Mouse (Mus musculus) spleen, postnatal 14 days (tissue): ENCODE data around the gene Dmrt2.

ENCODE experiments used
- DNase-seq, 2 experiments: peaks; one replicate each; pipeline ENCODE4 v3.0.0; 2021 to 2022; ENCODE audit warnings: low spot score in 2 of 2

Gene Dmrt2

DNA sequence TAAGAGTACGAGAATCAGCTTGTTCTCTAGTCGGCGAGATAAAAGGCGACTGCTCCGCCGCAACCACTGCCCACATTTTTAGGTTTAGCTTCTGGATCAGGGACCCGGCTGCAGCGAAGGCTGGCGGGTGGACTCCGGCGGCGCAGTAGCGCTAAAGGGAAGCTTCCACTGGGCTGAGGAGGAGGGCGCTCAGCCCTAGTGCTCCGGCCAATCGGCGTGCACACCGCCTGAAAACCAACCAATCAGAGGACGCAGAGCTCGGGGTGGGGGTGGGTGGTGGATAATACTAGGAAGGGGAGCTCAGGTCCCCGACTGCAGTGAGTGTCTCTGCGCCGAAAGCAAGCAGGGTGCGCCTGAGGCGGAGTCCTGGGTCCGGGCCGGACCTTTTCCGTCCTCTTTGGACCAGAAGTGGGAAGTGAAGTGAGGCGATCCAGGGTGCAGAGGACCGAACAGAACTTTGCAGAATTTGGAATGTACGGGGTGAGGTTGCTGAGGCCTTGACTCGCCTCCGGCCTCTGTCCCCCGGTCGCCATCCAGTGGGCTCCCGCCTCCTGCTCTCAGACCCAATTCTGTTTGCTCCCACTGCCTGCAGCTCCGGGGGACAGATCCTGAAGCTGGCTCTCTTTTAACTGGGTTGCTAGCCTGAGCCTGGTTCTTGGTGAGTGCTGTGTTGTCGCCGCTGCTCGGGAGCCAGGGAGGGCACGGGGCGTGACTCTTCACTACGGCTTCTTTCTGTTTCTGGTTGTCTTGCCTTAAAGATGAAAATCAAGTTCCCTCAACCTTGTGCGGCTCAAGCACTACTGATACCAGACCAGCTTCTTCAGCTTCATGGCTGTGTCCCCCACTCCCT, at the start of gene Dmrt2:
Gene Dmrt2, plus strand, starts transcription at position 311 of the 850 bp plus-strand sequence.
- DNase-seq: no peak

DNA sequence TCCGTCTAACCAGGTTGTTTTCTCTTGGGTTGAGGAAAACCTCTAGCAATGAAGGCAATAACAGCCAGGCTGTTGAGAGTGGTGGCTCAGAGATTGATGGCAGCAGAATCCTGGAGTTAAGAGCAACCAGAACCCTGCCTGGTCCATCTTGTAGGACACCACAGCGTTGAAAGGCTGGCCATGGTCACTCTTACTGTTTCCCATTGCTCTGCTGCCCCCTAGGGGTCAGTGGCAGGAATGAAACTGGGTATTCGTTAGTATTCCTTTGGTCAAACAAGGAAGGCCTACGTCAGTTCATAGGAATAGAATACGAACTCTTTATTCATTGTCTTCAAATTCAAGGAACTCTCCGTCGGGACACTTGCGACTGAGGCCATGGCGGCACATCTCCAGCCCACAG, 43.7 kb upstream of the Dmrt2 start:
- DNase-seq: peak in 1 of 2 experiments; percentile 28

DNA sequence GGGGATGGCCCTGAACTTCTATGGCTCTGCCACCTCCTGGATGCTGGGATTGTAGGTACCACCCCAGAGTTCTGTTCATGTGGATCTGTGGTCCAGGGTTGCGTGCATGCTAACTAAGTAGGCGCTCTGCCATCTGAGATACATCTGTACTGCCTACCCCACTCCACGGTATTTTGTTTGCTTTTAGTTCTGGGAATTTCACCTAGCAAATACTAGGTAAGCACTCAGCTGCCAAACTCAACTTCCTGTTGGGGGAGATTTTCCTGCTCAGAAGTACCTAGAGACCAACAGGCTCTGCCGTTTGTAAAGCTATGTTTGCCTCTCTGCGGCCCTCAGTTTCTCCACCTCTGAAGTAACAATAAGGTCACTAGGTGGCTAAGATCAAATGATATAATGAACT, 37.1 kb upstream of the Dmrt2 start:
- no peak for DNase-seq

DNA sequence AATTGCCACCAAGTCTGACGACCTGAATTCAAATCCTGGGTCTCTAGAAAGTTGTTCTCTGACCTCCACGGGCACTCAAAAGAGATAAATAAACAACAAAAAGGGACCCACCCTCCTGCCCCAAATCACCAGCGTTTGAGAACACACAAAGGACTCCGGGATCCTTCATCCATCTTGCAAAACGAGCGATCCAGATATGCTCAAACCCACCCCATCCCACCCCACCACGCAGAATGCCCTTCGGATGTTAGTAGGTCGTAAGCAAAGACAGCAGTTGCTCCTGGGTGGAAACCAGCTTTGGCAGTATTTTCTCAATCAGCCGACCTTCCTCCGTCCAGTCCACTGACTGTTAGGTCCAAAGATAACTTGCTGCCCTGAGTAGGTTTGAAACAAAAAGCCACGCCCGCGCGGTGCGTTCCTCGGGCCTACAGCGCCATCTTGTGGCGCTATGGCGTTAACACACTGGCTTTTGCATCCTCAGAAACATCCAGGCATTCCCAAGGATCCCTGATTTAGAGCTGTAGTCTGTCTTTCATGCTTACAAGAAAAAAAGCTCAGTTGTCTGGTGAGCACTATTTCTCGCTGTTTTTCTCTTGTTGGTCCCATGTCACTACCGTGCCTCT, 36.5 kb upstream of the Dmrt2 start:
- no peak for DNase-seq

DNA sequence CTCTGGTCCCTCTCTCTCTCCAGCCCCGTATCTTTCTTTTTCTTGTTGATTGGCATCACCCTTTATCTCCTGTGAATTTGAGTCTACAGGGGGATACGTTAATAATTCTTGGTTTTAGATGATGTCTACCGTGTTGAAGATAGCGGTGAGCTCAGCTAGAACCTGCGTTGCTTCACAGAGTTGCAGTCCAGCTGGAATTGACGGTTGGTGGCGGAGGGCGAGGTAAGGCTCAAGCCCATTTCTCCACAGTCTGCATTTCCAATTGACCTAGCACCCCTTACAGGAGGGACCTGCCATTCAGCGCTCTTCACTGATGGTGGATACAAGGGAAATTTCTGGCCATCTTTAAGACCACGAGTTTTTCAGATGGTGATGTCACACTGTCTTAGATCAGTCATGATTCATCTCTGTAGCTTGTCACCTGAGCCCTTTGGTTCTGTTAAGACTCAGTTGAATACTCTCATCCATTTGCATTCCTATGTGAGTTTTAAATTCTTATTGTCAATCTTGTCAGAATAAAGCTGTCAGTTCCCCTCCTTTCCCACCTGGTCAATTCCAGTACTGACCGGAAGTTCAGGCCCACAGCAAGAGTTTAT, 33.3 kb upstream of the Dmrt2 start:
- DNase-seq: no peak

DNA sequence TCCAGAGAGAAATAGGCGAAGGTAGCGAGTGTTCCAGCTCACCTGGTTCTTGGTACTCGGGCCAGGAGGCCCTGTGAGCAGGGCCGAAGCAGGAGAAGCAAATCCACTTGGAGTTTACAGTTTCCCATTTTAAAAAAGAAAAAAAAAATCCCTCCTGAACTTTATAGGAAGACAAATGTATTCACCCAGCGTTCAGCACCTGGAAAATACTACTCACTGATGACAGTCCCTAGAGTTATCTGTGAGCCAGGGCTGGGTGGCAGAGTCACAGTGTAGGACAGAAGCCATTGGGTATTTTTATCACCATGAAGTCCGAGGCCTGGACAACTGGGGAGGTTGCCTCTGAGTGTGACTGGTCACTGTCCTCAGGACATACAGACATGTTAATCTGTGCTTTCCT, 30.4 kb upstream of the Dmrt2 start:
- DNase-seq: no peak

DNA sequence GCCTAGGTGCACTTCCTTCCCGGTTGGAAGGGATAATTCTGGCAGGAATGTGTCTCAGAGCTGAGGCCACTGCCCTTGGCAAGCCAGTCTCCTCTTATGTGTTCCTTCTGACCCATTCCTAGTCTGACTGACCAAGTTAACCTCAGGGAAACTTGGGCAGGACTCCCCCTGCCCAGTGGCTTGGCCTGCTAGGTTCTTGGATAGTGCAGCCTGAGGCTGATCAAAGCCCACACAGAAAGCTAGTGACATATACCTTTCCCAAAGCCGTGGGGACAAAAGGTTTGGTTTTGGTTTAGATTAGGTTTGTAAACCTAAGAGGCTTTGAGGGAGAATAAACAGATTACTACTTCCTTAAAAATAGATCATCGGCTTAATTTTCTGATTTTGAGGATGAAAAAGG, 25.1 kb upstream of the Dmrt2 start:
- no peak for DNase-seq

DNA sequence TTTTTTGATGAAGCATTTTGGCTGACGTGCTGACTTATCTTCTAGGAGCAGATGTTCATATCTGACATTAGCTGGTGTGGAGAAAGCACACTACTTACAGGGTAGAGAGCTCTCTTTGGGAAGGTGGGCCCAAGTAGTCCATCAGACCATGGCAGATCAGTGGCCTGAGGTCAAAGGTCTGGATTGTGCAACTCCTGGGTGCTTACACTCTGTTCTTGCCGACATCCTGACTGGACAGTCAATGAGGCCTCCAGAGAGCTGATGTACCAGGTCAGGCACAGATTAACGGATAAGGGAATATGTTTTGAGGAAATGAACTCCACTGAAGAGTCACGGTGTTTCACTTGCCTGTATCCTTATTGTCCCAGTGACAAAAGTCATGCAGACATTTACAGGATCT, 23.5 kb upstream of the Dmrt2 start:
- DNase-seq: no peak

DNA sequence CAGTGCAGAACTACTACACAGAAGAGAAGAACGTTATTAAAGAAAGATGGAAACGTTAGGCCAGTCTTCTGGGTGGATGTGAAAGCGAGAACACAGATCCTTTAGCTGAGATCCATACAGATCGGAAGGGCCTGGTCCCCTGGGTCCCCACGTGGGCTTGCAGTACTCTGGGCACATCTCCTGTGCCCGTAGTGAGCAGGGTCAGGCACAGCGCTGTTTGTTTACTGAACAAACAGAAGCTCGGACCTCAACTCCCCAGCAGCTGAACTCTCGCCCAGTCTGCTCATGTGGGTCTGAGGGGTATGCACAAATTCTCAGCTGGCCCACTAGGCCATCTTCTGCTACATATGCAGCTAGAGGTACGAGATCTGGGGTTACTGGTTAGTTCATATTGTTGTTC, 21.7 kb upstream of the Dmrt2 start:
- DNase-seq: no peak

DNA sequence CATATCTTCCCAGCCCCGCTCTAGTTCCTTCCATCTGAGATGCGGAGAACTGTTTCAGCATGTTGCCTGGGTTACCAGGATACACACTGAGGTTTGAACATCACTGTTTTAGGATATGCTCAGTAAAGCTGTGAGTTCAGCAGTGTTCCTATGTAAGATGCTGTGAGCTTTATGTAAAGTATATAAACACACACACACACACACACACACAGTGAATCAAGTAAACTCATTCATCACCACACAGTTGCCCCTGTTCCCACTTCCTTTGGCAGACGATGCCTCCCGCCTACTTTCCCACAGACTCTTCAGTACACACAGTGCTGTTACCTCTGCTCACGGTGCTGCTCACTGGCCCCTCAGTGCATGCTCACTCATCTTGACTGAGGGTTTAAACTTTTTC, 19.7 kb upstream of the Dmrt2 start:
- no peak for DNase-seq

DNA sequence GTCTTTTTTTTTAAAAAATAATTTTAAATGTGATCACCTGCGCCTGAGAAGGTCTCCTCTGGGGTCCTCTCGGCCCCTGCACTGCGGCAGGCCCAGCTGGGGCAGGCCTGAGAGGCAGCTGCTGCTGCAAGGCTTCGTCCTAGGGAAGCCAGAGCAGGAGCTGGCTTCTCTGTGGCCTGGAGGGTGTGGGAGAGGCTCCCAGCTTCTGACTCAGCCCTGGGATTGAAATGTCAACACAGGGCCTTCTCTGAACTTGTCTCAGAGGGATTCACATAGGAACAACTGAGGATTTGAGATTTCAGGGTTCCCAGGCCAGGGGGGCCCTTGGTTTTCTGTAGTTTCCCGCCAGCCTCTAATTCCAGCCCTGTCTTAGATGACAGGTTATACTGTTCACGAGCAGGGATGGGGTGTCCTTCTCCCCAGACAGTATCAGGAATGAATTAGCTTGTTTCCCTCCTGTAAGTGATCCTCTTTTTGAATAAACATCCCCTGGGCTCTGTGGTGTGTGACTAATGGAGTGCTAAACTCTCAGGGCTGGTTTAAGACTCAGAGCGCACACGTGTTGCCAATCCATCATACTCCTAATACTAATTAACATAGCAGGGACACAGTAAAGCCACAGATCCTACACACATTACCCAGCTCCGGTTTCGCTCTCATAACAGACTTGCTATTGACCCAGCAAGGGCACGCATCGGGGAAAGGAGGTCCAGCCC, 18.0 kb upstream of the Dmrt2 start:
- DNase-seq: no peak

DNA sequence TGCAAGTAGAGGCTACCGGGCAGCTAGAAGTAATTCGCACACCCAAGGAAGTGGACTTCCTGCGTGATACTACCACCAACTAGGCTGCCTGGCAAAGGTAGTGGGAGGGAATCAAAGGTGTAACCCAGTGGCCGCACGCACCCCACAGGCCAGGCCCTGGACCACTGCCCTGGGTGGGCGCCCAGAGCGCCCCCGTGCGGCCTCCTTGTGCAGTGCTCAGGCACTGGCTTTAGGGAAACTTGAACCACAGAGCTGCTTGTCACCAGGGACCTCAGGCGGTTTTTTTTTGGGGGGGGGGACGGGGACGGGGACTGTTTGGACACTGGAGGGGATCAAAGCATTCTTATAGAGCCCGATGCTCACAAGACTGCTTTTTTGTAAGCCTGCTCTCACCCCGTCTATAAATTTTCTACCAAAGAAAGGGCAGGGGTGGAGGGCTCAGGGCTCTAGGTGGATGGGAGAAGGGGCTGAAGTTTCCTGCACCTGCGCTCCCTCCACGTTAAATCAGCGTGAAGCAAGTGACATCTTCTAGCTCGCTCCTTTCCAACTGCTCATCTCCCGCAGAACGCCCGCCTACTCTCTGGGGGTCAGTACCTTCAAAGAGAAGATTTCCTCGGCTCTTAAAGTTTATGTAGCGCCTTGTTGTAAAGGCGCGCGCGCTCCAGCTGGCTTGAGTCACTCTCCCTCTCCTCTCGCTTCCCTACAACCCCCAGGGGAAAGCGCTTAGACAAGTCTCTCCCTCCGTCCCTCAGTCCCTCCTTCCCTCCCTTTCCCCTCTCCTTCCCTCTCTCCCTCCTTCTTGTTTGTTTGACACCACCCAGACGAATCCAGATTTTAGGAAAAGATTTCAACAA, 6.5 kb upstream of the Dmrt2 start:
- DNase-seq: no peak

DNA sequence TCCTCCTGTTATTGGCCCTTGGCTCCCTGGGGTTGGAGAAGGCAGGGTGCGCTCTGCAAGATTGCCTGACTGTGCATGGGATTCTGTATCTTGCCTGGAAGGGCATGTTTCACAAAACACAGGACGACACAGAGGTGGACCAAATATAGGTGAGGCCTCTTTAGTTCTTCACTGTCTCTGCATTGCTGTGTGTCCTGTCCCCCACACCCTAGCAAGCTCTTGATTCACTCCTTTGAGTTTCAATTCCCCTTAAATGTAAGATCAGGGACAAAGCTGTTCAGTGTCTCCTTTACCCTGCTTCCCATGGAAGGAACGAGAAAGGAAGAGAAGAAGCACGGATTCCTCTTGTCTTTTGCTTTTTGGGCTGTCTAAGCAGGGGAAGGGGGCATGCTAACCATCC, 4.4 kb upstream of the Dmrt2 start:
- DNase-seq: no peak

DNA sequence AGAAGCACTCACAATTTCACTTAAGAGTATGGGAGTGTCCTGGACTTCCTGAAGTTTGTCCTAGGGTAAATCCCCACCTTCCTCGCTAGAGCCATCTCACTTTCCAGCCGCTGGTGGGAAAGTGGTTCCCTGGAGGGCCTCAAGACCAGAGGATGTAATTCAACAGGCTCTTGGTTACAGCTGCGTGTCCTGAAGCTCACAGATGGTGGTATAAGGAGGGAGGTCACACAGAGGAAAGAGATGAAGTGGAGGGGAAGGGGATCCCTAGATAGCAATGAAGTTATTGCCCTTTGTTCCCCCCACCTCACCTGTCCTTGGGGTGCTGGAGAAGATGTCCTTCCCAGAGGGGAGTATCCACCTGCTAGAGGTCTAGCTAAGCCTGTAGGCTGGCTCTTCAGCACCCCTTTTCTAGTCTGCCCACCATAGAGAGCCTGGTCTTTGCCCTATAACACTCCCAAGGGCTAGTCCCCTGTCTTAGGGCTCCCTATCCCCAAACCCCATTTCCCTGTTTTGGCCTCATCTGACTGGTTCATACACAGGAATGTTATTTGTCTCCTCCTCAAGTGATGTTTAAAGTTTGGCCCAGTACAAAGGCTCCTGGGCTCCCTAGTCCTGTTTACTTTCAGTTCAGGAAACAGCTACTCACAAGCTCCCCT, 2.5 kb upstream of the Dmrt2 start:
- no peak for DNase-seq

DNA sequence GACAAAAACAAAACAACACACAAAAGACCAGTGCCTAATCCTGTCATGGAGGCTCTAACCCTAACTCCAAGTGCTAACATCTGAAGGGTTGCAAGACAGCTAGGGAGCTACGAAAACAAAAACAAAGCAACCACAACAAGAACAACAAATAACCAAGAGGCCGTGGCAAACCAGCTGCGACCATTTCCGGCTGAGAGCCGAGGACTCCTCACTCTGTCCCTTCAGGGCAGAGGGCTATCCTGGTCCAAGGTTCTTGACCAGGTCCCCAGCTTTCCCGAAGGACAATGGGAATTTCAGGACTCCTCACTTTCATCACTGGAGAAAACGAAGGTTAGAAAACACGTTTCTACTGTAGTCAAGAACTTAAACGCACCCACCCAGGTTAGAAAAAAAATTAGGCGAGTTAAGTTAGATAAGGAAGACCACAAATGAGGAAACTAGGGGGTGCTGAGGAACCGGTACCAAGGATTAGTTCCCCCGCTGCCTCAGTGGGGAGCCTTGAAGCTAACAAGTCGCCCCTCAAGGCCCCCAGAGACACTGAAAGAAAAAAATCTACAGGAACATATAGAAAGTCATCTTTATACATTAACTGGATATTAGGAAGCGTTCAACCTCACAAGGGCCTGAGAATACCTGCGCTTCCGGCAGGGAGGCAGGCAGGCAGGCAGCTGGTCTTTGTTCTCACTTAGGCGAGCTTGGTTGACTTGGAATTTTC, 1.5 kb upstream of the Dmrt2 start:
- DNase-seq: no peak

DNA sequence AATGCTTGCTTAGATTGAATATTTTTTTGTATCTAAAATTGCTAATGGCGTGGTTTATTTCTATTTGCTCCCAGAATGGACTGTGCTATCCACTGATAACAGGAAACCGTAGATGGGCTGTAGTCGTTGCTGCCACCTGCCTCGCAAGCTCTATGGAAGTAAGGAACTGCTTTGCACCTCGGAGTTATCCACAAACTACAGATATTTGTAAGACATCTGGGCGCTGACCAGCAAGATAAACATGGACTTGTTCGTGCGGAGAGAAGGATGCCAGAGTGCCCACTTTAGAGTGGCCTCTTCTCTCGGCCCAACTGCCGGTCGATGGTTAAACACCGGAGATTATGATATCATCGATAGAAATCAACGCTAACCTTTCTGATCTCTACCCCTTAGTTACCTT, 530 bp upstream of the Dmrt2 start:
- no peak for DNase-seq

DNA sequence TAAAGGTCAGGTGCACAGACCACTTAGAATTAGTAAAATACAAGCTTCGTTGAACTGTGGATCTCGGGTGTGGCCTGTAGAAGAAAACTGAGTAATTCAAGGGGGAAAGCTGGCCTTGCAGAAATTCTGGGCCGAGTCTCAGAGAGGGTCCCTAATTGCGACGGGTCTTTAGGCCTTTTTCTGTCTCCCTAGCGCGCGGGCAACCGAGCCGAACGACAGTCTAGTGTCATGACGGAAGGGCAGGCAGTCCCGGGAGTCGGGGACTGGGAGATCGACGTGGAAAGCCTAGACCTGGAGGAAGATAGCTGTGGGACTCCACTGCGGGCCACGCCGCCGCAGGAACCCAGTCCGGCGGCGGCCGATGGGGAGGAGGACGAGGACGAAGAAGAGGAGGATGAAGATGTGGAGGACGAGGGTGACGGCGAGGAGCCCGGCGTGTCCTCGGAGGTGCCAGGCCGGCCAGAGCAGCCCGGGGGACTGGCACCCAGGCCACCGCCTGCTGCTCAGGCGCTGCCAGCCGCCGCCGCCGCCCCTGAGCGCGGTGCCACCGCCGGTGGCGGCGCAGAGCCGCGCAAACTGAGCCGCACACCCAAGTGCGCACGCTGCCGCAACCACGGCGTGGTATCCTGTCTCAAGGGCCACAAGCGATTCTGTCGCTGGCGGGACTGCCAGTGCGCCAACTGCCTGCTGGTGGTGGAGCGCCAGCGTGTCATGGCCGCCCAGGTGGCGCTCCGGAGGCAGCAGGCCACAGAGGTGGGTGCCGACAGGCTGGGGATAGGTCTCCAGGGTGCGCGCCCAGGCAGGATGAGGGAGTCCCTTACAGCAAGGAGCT, 1.2 kb downstream of the Dmrt2 start:
- DNase-seq: no peak

DNA sequence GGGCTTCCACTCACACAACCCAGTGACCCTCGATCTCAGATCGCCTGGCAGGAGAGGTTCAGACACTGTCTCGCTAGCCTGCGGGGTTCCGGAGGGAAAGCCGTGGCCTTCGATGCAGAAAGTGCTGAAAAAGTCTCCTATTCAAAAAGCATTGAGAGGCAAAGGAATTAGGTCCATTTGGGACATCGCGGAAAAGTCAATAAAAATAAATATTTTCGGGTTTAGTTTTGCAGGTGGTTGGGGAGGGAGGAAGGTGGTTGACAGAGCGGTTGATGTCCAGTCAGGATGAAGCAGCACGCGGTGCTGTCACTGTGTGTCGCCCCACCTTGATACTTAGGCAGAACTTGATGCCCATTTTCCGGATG, 1.8 kb downstream of the Dmrt2 start:
- no peak for DNase-seq

DNA sequence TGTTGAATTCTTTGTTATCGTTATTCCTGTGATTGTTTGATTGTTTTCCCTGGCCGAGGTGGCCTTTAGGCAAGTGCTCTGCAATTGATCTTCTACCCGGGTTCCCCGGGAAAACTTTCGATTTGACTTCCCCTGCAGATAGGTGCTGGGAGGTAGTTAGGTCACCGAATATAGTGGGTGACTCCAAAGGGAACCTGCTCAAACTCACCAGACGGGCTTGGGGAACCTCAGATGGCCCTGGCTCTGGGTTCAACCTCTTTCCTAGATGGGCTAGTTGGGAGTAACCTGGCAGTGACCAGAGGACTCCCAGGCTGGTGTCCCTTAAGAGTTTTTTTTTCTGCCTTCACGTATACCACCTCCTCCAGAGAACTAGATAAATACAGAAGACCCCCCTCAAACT, 2.5 kb downstream of the Dmrt2 start:
- DNase-seq: no peak
